Mouse (Mus musculus) T-helper 2 cell (primary cell): ENCODE measurements around the gene Rapgef6.

ENCODE experiments used
- in situ Hi-C: fragments of 300-600 bp; cut with MboI, MseI; formaldehyde crosslinking; loops from one replicate; pipeline ENCODE4 v1.15.1; 2025; ENCODE audit warnings: high pct_unique_total_duplicates

Rapgef6 gene

GRCm38 (mm10) chr11:54691179-54691578 is 168.5 kb downstream of the Rapgef6 start:
- in situ Hi-C loops, result no loop called here

- in situ Hi-C loops, result no loop called here
Observed at GRCm38 (mm10) chr11:54693696-54694095, 171.0 kb downstream of the Rapgef6 start.

- in situ Hi-C loops, result no loop called here
Observed at GRCm38 (mm10) chr11:54694291-54694690, 171.6 kb downstream of the Rapgef6 start.

- in situ Hi-C loops, result no loop called here
Observed at GRCm38 (mm10) chr11:54695951-54696350, 173.3 kb downstream of the Rapgef6 start.

GRCm38 (mm10) chr11:54697611-54698010 is 175.0 kb downstream of the Rapgef6 start:
- in situ Hi-C loops, result no loop called here

GRCm38 (mm10) chr11:54698636-54699035 is 176.0 kb downstream of the Rapgef6 start:
- in situ Hi-C loops, result no loop called here

GRCm38 (mm10) chr11:54699972-54700371 is 177.3 kb downstream of the Rapgef6 start:
- in situ Hi-C loops, result no loop called here

- in situ Hi-C loops, result no loop called here
Observed at GRCm38 (mm10) chr11:54701848-54702247, 179.2 kb downstream of the Rapgef6 start.

GRCm38 (mm10) chr11:54703306-54703705 is 180.7 kb downstream of the Rapgef6 start:
- in situ Hi-C loops, result no loop called here

GRCm38 (mm10) chr11:54708153-54708552 is 185.5 kb downstream of the Rapgef6 start:
- in situ Hi-C loops, result loop anchor here (5.0 kb wide), 1 partner anchor 154 kb away; the partner anchor contains the start of gene Lyrm7

GRCm38 (mm10) chr11:54709645-54710044 is 187.0 kb downstream of the Rapgef6 start:
- in situ Hi-C loops, result loop anchor here (5.0 kb wide), 1 partner anchor 153 kb away; the partner anchor contains the start of gene Lyrm7

GRCm38 (mm10) chr11:54710512-54711293 is 188.1 kb downstream of the Rapgef6 start:
- in situ Hi-C loops, result no loop called here

GRCm38 (mm10) chr11:54712849-54713248 is 190.2 kb downstream of the Rapgef6 start:
- in situ Hi-C loops, result no loop called here

- in situ Hi-C loops, result no loop called here
Observed at GRCm38 (mm10) chr11:54717893-54718292, 195.2 kb downstream of the Rapgef6 start.

GRCm38 (mm10) chr11:54718601-54719000 is 196.0 kb downstream of the Rapgef6 start:
- in situ Hi-C loops, result no loop called here

GRCm38 (mm10) chr11:54722057-54722456 is 199.4 kb downstream of the Rapgef6 start:
- in situ Hi-C loops, result no loop called here

- in situ Hi-C loops, result no loop called here
Observed at GRCm38 (mm10) chr11:54724353-54725034, 201.8 kb downstream of the Rapgef6 start.

- in situ Hi-C loops, result no loop called here
Observed at GRCm38 (mm10) chr11:54726571-54727062, 204.0 kb downstream of the Rapgef6 start.

- in situ Hi-C loops, result no loop called here
Observed at GRCm38 (mm10) chr11:54727327-54727901, 204.8 kb downstream of the Rapgef6 start.

- in situ Hi-C loops, result no loop called here
Observed at GRCm38 (mm10) chr11:54728371-54728770, 205.7 kb downstream of the Rapgef6 start.

GRCm38 (mm10) chr11:54729311-54729710 is 206.7 kb downstream of the Rapgef6 start:
- in situ Hi-C loops, result no loop called here

- in situ Hi-C loops, result no loop called here
Observed at GRCm38 (mm10) chr11:54730931-54731330, 208.3 kb downstream of the Rapgef6 start.
